Mouse (Mus musculus): ENCODE data around the gene Ace3. TPM values are rescaled to one million over a fixed set of nuclear protein-coding genes. Genes with fewer than 3 reads are reported as not detected.

Ace3 gene
- total and polyA plus RNA-seq, 2 experiments = not detected

GRCm38 (mm10) chr11:105969516-105969915 is 25.0 kb upstream of the Ace3 start:
- H3K4me1 ChIP-seq (ENCODE audit: control insufficient read depth, insufficient read depth, low read length) = no peaks in the 10 kb centered on the region
- peaks cover 8% of the 10 kb centered on the region for H3K27me3 ChIP-seq (ENCODE audit: control insufficient read depth, insufficient read depth, low read length)
- no peak overlapping the region for H3K4me3 ChIP-seq (ENCODE audit: insufficient read depth, low read depth, low read length)
- H3K9ac ChIP-seq (ENCODE audit: low read depth, low read length) = no peak overlapping the region
- no peaks in the 10 kb centered on the region for H3K36me3 ChIP-seq (ENCODE audit: control insufficient read depth, insufficient read depth, low read length)
- peak; percentile 34 for DNase-seq (ENCODE audit: extremely low read depth, low read depth, low spot score)
- H3K27ac ChIP-seq (replicated peaks; ENCODE audit: insufficient read depth, low read depth, low read length) = no peak overlapping the region
- 29% methylated on average over 1 of the region's 1 CpGs for WGBS
- no peak for TF ChIP-seq POLR2A (IDR thresholded peaks at IDR 0.05; ENCODE audit: extremely low read depth, insufficient read depth, low read length)
- TF ChIP-seq CTCF (IDR thresholded peaks at IDR 0.05; ENCODE audit: low read depth, low read length) = peak; percentile 73
- no peaks in the 10 kb centered on the region for H3K79me2 ChIP-seq (ENCODE audit: control insufficient read depth, insufficient read depth, low read length)

- no peak for TF ChIP-seq POLR2A (IDR thresholded peaks at IDR 0.05; ENCODE audit: extremely low read depth, insufficient read depth, low read length)
- no peak for TF ChIP-seq CTCF (IDR thresholded peaks at IDR 0.05; ENCODE audit: low read depth, low read length)
- no peaks in the 10 kb centered on the region for H3K27me3 ChIP-seq (ENCODE audit: control insufficient read depth, insufficient read depth, low read length)
Measured at GRCm38 (mm10) chr11:105974593-105974992, 19.9 kb upstream of the Ace3 start.

GRCm38 (mm10) chr11:105975050-105975449 is 19.4 kb upstream of the Ace3 start:
- no peaks in the 10 kb centered on the region for H3K27me3 ChIP-seq (ENCODE audit: control insufficient read depth, insufficient read depth, low read length)
- no peak for TF ChIP-seq POLR2A (IDR thresholded peaks at IDR 0.05; ENCODE audit: extremely low read depth, insufficient read depth, low read length)
- H3K4me3 ChIP-seq (ENCODE audit: insufficient read depth, low read depth, low read length) = no peak overlapping the region
- H3K9ac ChIP-seq (ENCODE audit: low read depth, low read length) = no peak overlapping the region
- H3K4me1 ChIP-seq (ENCODE audit: control insufficient read depth, insufficient read depth, low read length) = no peaks in the 10 kb centered on the region
- no peak for DNase-seq (ENCODE audit: extremely low read depth, low read depth, low spot score)
- H3K27ac ChIP-seq (replicated peaks; ENCODE audit: insufficient read depth, low read depth, low read length) = no peak overlapping the region
- no peaks in the 10 kb centered on the region for H3K36me3 ChIP-seq (ENCODE audit: control insufficient read depth, insufficient read depth, low read length)
- WGBS = 77% methylated on average over 3 of the region's 3 CpGs
- no peaks in the 10 kb centered on the region for H3K79me2 ChIP-seq (ENCODE audit: control insufficient read depth, insufficient read depth, low read length)

More at GRCm38 (mm10) chr11:105974593-105974992, 19.9 kb upstream of the Ace3 start:
- Histone ChIP-seq H3K4me3 (ENCODE audit: insufficient read depth, low read depth, low read length) (no peak overlapping the region), H3K9ac (ENCODE audit: low read depth, low read length) (no peak overlapping the region), H3K79me2 (ENCODE audit: control insufficient read depth, insufficient read depth, low read length) (no peaks in the 10 kb centered on the region), H3K27ac (replicated peaks; ENCODE audit: insufficient read depth, low read depth, low read length) (no peak overlapping the region), H3K4me1 (ENCODE audit: control insufficient read depth, insufficient read depth, low read length) (no peaks in the 10 kb centered on the region), H3K36me3 (ENCODE audit: control insufficient read depth, insufficient read depth, low read length) (no peaks in the 10 kb centered on the region)
- WGBS = 32% methylated on average over 6 of the region's 6 CpGs
- peak; percentile 92 for DNase-seq (ENCODE audit: extremely low read depth, low read depth, low spot score)

GRCm38 (mm10) chr11:105975636-105976035 is 18.8 kb upstream of the Ace3 start:
- Histone ChIP-seq H3K4me1 (ENCODE audit: control insufficient read depth, insufficient read depth, low read length) (no peaks in the 10 kb centered on the region), H3K4me3 (ENCODE audit: insufficient read depth, low read depth, low read length) (no peak overlapping the region), H3K79me2 (ENCODE audit: control insufficient read depth, insufficient read depth, low read length) (no peaks in the 10 kb centered on the region), H3K27ac (replicated peaks; ENCODE audit: insufficient read depth, low read depth, low read length) (no peak overlapping the region), H3K9ac (ENCODE audit: low read depth, low read length) (no peak overlapping the region), H3K27me3 (ENCODE audit: control insufficient read depth, insufficient read depth, low read length) (no peaks in the 10 kb centered on the region), H3K36me3 (ENCODE audit: control insufficient read depth, insufficient read depth, low read length) (no peaks in the 10 kb centered on the region)
- 92% methylated on average over 5 of the region's 5 CpGs for WGBS
- TF ChIP-seq CTCF (IDR thresholded peaks at IDR 0.05; ENCODE audit: low read depth, low read length) (no peak), POLR2A (IDR thresholded peaks at IDR 0.05; ENCODE audit: extremely low read depth, insufficient read depth, low read length) (no peak)
- DNase-seq (ENCODE audit: extremely low read depth, low read depth, low spot score) = no peak

DNA sequence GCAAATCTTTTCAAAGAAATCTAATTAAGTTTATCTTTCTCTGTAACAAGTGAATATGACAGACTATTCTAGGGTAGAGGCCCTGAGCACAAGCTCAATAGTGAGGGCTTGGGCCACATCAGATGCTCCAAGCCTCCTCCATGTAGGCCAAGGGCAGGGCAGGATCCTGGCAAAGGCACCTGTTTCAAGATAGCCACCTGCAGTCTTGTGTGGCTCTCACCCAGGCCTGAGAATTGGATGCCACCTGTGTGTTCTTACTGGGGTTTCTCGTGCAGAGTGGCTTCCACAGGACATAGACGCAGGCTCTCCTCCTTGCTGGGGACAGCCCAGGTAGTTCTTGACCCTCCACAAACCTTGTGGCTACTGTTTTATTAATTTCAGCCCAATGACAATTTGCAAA is 16.2 kb upstream of the Ace3 start:
- Histone ChIP-seq H3K4me1 (ENCODE audit: control insufficient read depth, insufficient read depth, low read length) (no peaks in the 10 kb centered on the region), H3K36me3 (ENCODE audit: control insufficient read depth, insufficient read depth, low read length) (no peaks in the 10 kb centered on the region), H3K27me3 (ENCODE audit: control insufficient read depth, insufficient read depth, low read length) (no peaks in the 10 kb centered on the region), H3K9ac (ENCODE audit: low read depth, low read length) (no peak overlapping the region), H3K4me3 (ENCODE audit: insufficient read depth, low read depth, low read length) (no peak overlapping the region), H3K79me2 (ENCODE audit: control insufficient read depth, insufficient read depth, low read length) (no peaks in the 10 kb centered on the region), H3K27ac (replicated peaks; ENCODE audit: insufficient read depth, low read depth, low read length) (no peak overlapping the region)
- 90% methylated on average over 2 of the region's 2 CpGs for WGBS
- TF ChIP-seq CTCF (IDR thresholded peaks at IDR 0.05; ENCODE audit: low read depth, low read length) (no peak), POLR2A (IDR thresholded peaks at IDR 0.05; ENCODE audit: extremely low read depth, insufficient read depth, low read length) (no peak)
- no peak for DNase-seq (ENCODE audit: extremely low read depth, low read depth, low spot score)

DNA sequence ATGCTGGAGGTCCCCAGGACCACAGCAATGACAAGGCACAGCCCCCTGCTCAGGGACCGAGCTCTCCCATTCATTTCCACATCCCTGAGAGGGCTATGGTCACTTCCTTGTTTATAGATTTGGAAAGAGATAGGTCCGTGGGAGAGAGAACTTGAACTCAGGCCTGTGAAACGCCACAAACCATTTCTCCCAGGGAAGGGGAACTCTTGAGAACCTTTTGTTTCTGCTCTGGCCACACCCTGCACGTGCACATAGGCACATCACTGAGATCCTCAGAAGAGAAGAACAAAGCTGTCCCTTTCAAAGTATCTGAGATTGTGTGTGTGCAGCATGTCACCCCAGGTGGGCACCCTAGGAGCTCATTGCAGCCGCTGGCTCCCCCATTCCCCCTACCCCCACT is 15.8 kb upstream of the Ace3 start:
- H3K27ac ChIP-seq (replicated peaks; ENCODE audit: insufficient read depth, low read depth, low read length) = no peak overlapping the region
- DNase-seq (ENCODE audit: extremely low read depth, low read depth, low spot score) = no peak
- no peaks in the 10 kb centered on the region for H3K36me3 ChIP-seq (ENCODE audit: control insufficient read depth, insufficient read depth, low read length)
- no peaks in the 10 kb centered on the region for H3K4me1 ChIP-seq (ENCODE audit: control insufficient read depth, insufficient read depth, low read length)
- H3K4me3 ChIP-seq (ENCODE audit: insufficient read depth, low read depth, low read length) = no peak overlapping the region
- WGBS = 65% methylated on average over 5 of the region's 5 CpGs
- no peaks in the 10 kb centered on the region for H3K27me3 ChIP-seq (ENCODE audit: control insufficient read depth, insufficient read depth, low read length)
- no peak for TF ChIP-seq POLR2A (IDR thresholded peaks at IDR 0.05; ENCODE audit: extremely low read depth, insufficient read depth, low read length)
- H3K9ac ChIP-seq (ENCODE audit: low read depth, low read length) = no peak overlapping the region
- H3K79me2 ChIP-seq (ENCODE audit: control insufficient read depth, insufficient read depth, low read length) = no peaks in the 10 kb centered on the region

Measured in liver, adult 2 months (tissue).